Mouse (Mus musculus) stomach, embryonic 15.5 days (tissue): Measurements from ENCODE around the gene Cep250. TPM values are rescaled to one million over a fixed set of nuclear protein-coding genes. Genes with fewer than 3 reads are reported as not detected.
A peak's percentile ranks its signal among the peaks of the same experiment; 100 is the strongest.

Source experiments
- ATAC-seq: fragments of 200-750 bp; cut with Nextera tagmentation; 2 replicates; pipeline ENCODE4 v1.8.0; 2017; ENCODE audit warnings: low read depth, moderate number of reproducible peaks, moderate TSS enrichment; ENCODE audit not compliant: insufficient read depth, low FRiP score
- H3K27ac ChIP-seq: fragments of 300-500 bp; sonication (generic); 2 replicates; pipeline ENCODE4 v1.5.1; 2015; ENCODE audit warnings: mild to moderate bottlenecking, inconsistent platforms
- H3K27me3 ChIP-seq: fragments of 300-500 bp; sonication (generic); replicated peaks from 2 replicates; pipeline ENCODE4 v1.6.1; 2015; ENCODE audit warnings: inconsistent platforms
- H3K36me3 ChIP-seq: fragments of 300-500 bp; sonication (generic); 2 replicates; pipeline ENCODE4 v1.6.1; 2015; ENCODE audit warnings: inconsistent platforms
- H3K4me1 ChIP-seq: fragments of 300-500 bp; sonication (generic); 2 replicates; pipeline ENCODE4 v1.6.1; 2015; ENCODE audit warnings: inconsistent platforms
- H3K4me2 ChIP-seq: fragments of 300-500 bp; sonication (generic); 2 replicates; pipeline ENCODE4 v1.6.1; 2015; ENCODE audit warnings: mild to moderate bottlenecking, inconsistent platforms
- H3K4me3 ChIP-seq: fragments of 300-500 bp; sonication (generic); replicated peaks from 2 replicates; pipeline ENCODE4 v1.5.1; 2015; ENCODE audit warnings: inconsistent platforms
- H3K9ac ChIP-seq: fragments of 300-500 bp; sonication (generic); 2 replicates; pipeline ENCODE4 v1.6.1; 2015; ENCODE audit warnings: inconsistent platforms
- H3K9me3 ChIP-seq: fragments of 300-500 bp; sonication (generic); 2 replicates; pipeline ENCODE4 v1.6.1; 2016; ENCODE audit warnings: inconsistent platforms
- WGBS: fragments of 180-500 bp; shearing (Covaris S2); methylation state at CpG from one replicate; pipeline ENCODE4 v1.1.7; 2015; 5-methylcytosine and 5-hydroxymethylcytosine counted together
- polyA plus RNA-seq: library from polyadenylated mRNA; unstranded; fragments of >200 nt; fragmentation: Nextera tagmentation; extraction: Ambion mirVana; gene quantifications from 2 replicates; pipeline ENCODE4 v1.2.1, GENCODE M21; 2015

Cep250 gene
- polyA plus RNA-seq, 1 experiment from 2014 or later: 21.3 TPM

- no peak for ATAC-seq
- Histone ChIP-seq H3K9me3 (no peaks in the 10 kb centered on the region), H3K4me3 (no peak overlapping the region)
Measured at GRCm38 (mm10) chr2:156025482-156025881, 69.2 kb downstream of the Cep250 start.

GRCm38 (mm10) chr2:156039390-156039789 lies 83.1 kb downstream of the Cep250 start:
- peak; percentile 63 for ATAC-seq
- H3K4me2 ChIP-seq: no peak overlapping the region
- no peak overlapping the region; the same call in 1 of the 2 replicates for H3K27ac ChIP-seq
- no peaks in the 10 kb centered on the region for H3K27me3 ChIP-seq
- H3K9ac ChIP-seq: no peak overlapping the region
- no peaks in the 10 kb centered on the region; the same call in 1 of the 2 replicates for H3K4me1 ChIP-seq
- no peak overlapping the region for H3K4me3 ChIP-seq
- H3K9me3 ChIP-seq: no peaks in the 10 kb centered on the region
- H3K36me3 ChIP-seq: no peaks in the 10 kb centered on the region
- 63% methylated on average over 3 of the region's 3 CpGs for WGBS

More at GRCm38 (mm10) chr2:156025482-156025881, 69.2 kb downstream of the Cep250 start:
- Histone ChIP-seq H3K27ac (no peak overlapping the region), H3K36me3 (no peaks in the 10 kb centered on the region), H3K4me1 (no peaks in the 10 kb centered on the region), H3K9ac (no peak overlapping the region), H3K27me3 (no peaks in the 10 kb centered on the region), H3K4me2 (no peak overlapping the region)

- H3K4me3 ChIP-seq: no peak overlapping the region
- 82% methylated on average over 8 of the region's 8 CpGs for WGBS
- no peaks in the 10 kb centered on the region for H3K36me3 ChIP-seq
- no peak overlapping the region for H3K9ac ChIP-seq
- H3K27ac ChIP-seq: no peak overlapping the region
- no peak for ATAC-seq
- no peaks in the 10 kb centered on the region; the same call in 1 of the 2 replicates for H3K4me1 ChIP-seq
- H3K27me3 ChIP-seq: no peaks in the 10 kb centered on the region
- H3K4me2 ChIP-seq: no peak overlapping the region
- no peaks in the 10 kb centered on the region for H3K9me3 ChIP-seq
Measured at GRCm38 (mm10) chr2:156042903-156043302, 86.6 kb downstream of the Cep250 start.

- Histone ChIP-seq H3K27me3 (no peaks in the 10 kb centered on the region), H3K9ac (no peak overlapping the region), H3K4me2 (peak overlapping the region; percentile 35), H3K4me3 (no peak overlapping the region), H3K4me1 (peaks cover 3% of the 10 kb centered on the region; the same call in 1 of the 2 replicates), H3K36me3 (no peaks in the 10 kb centered on the region), H3K9me3 (no peaks in the 10 kb centered on the region), H3K27ac (no peak overlapping the region)
- WGBS: 9% methylated on average over 19 of the region's 19 CpGs
- no peak for ATAC-seq
Measured at GRCm38 (mm10) chr2:156047929-156048328, 91.7 kb downstream of the Cep250 start.

Other genes with a start within 250 kb of the Cep250 start
- 103 and 133 TPM in 2 replicates for gene Edem2, start 227.0 kb upstream of the Cep250 start, polyA plus RNA-seq
- gene Gm17581, start 220.6 kb upstream of the Cep250 start, polyA plus RNA-seq: not detected in 2 replicates
- 18.3 and 18.9 TPM in 2 replicates for gene Procr, start 205.3 kb upstream of the Cep250 start, polyA plus RNA-seq
- gene Mmp24, start 181.1 kb upstream of the Cep250 start, polyA plus RNA-seq: 0.22 and 0.32 TPM in 2 replicates
- gene BC029722, start 137.0 kb upstream of the Cep250 start, polyA plus RNA-seq: 20.8 and 23.9 TPM in 2 replicates
- 212 and 227 TPM in 2 replicates for gene Eif6, start 129.5 kb upstream of the Cep250 start, polyA plus RNA-seq
- gene Fam83c, start 121.6 kb upstream of the Cep250 start, polyA plus RNA-seq: 2.4 and 2.8 TPM in 2 replicates
- 64.5 and 72.0 TPM in 2 replicates for gene Uqcc1, start 26.1 kb upstream of the Cep250 start, polyA plus RNA-seq
- gene Gm15557, start 15.7 kb upstream of the Cep250 start, polyA plus RNA-seq: not detected in 2 replicates
- 0.67 and 0.69 TPM in 2 replicates for gene Gdf5, start 11.1 kb upstream of the Cep250 start, polyA plus RNA-seq
- gene 6430550D23Rik, start 51.5 kb downstream of the Cep250 start, polyA plus RNA-seq: 1.3 and 1.4 TPM in 2 replicates
- gene Ergic3, start 51.6 kb downstream of the Cep250 start, polyA plus RNA-seq: 206 and 222 TPM in 2 replicates
- gene Fer1l4, start 96.5 kb downstream of the Cep250 start, polyA plus RNA-seq: 1.3 and 1.6 TPM in 2 replicates
- gene Spag4, start 108.7 kb downstream of the Cep250 start, polyA plus RNA-seq: 2.5 and 3.3 TPM in 2 replicates
- gene Cpne1, start 155.5 kb downstream of the Cep250 start, polyA plus RNA-seq: 51.6 and 52.9 TPM in 2 replicates
- gene Rbm12, start 155.5 kb downstream of the Cep250 start, polyA plus RNA-seq: 18.4 and 27.0 TPM in 2 replicates
- 12.6 and 12.9 TPM in 2 replicates for gene Gm28036, start 170.6 kb downstream of the Cep250 start, polyA plus RNA-seq
- gene Romo1, start 187.6 kb downstream of the Cep250 start, polyA plus RNA-seq: 350 and 376 TPM in 2 replicates
- gene Nfs1, start 187.7 kb downstream of the Cep250 start, polyA plus RNA-seq: 50.0 and 54.2 TPM in 2 replicates
- gene Rbm39, start 223.8 kb downstream of the Cep250 start, polyA plus RNA-seq: 585 and 589 TPM in 2 replicates
- gene Phf20, start 240.0 kb downstream of the Cep250 start, polyA plus RNA-seq: 55.5 and 69.4 TPM in 2 replicates